Mouse (Mus musculus) left cerebral cortex, adult 18-20 months (tissue): ENCODE measurements around the gene Tfap2c. TPM values are rescaled to one million over a fixed set of nuclear protein-coding genes. Genes with fewer than 3 reads are reported as not detected.

ENCODE experiments used
- DNase-seq, 2 experiments: peaks; one replicate each; pipeline ENCODE4 v3.0.0; 2021 to 2022; ENCODE audit warnings: low spot score in 2 of 2, mixed read lengths in 1 of 2
- total RNA-seq, 2 experiments: library from RNA; stranded (reverse); gene quantifications; 2 replicates each; pipeline ENCODE4 v1.2.3; 2021

Gene Tfap2c
- total RNA-seq, 2 experiments from 2014 or later = 0.16 TPM; not detected in 1

- DNase-seq = no peak
These were observed 1.8 kb downstream of the Tfap2c start for GRCm38 (mm10) chr2:172551081-172551720.

- no peak for DNase-seq
These were observed 2.5 kb downstream of the Tfap2c start for GRCm38 (mm10) chr2:172551872-172552271.

GRCm38 (mm10) chr2:172552666-172553065 lies 3.3 kb downstream of the Tfap2c start:
- DNase-seq = no peak

DNA sequence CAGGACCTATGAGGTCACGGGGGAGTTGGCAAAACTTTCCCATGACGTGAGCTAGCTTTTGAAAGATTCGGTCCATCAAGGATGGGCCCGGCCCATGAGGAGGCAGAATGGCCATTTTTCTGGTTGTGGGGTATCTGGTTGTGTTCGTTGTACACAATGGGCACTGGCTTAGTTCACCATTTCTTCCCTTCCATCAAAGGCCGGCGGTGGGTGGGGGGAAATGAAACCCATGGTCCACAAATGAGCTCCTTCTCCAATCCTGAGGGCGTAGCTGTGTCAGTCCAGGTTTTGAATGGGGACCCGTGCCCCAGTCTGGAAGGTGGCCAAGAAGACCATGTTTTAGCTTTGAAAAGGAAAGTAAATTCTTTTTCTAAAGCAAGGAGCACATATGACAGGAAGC lies 4.8 kb downstream of the Tfap2c start:
- no peak for DNase-seq

DNA sequence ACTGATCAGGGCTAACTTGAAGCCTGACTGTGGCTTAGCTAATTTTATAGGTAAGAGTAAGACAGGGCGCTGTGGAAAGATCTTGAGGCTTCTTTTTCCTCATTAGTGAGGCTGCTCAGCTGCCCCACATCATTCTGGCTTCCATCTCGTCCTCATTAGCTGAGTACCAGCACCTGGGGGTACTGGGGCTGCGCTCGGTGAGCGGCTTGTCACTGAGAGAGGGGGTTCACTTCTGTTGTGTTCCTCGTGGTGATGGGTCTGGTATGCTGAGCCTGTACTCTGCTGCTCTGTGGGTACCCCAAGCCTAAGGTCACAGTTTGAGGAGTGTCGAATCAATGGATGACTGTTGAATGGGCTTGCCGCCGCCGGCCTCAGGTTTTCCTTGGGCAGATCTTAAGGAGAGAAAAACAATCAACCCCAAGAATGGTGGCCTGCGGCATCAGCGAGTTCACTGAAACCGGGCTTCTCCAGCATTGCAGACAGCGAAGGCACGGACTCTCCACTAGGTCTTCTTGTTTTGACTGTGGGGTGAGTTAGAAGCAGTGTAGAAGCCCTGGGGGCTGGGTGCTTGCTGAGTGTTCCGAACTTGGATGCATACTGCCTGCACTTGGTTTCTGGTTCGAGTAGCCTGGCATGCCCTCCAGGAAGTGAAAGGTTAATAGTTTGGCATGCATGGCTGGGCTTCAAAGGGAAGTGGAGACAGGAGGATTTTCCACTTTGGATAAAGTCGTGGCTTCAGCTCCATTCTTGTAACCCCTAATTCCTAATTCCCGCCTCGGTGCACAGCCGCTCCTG lies 9.5 kb downstream of the Tfap2c start:
- DNase-seq = no peak

GRCm38 (mm10) chr2:172561016-172561415 lies 11.6 kb downstream of the Tfap2c start:
- no peak for DNase-seq

DNA sequence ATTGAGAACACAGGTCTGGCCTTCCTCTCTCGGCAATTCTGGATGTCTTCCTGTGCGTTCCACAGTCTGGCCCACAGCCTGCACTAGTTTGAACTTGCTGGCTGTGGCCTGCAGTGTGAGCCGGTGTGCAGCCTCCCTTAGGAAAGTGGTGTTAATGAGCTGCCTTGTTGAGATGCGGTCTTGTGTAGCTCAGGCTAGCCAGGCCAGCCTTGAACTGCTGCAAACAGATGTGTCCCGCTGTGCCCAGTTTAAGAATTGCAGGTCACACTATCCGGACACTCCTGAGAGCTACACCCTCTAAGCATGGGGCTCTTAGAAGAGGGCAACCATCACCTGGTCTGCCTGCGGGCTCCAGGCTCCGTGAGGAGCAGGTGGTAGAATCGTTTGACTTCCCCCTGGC lies 18.4 kb downstream of the Tfap2c start:
- no peak for DNase-seq

DNA sequence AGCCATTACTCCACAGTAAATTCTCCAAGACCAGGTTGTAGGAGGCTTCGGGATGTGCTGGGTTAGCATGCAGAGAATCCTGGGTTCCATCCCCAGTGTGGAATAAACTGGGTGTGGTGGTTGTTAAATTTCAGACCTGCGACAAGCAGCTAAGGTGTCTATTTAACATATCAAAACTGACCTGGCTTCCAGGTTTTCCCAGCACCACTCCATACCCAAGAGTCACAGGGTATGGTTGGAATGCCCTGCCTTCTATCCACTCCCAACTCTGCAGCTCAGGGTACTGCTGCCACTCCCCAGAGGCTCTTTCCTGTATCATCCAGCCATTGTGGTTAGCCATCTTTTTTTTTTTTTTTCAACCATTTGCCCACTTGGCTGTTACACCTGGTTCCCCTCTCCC lies 19.1 kb downstream of the Tfap2c start:
- DNase-seq = no peak

DNA sequence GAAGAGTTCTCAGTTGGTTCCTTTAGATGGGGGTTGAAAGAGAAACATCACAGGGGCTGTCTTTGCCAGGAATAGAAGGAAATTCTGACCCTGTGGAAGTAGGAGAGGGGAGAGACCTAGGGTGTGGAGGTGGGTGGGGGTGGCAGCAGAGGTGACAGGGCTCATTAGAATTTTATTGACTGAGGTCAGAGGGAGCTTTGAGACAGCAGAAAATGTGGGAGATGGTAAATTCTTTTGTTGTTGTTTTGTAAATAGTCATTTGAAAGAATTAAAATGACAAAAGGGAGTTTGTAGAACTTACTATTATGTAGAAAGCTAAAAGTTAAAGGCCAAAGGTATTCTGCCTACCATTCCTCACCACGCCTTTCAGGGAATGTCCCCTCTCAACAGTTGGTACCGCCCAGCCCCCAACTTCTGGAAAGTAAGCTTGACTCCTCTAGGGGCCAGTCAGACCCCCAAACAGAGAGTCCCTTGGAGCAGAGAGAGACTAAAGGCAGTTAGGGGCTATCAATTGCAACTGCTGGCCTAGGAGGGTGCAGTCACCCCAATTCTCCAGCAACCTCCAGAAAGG lies 27.9 kb downstream of the Tfap2c start:
- DNase-seq = no peak

DNA sequence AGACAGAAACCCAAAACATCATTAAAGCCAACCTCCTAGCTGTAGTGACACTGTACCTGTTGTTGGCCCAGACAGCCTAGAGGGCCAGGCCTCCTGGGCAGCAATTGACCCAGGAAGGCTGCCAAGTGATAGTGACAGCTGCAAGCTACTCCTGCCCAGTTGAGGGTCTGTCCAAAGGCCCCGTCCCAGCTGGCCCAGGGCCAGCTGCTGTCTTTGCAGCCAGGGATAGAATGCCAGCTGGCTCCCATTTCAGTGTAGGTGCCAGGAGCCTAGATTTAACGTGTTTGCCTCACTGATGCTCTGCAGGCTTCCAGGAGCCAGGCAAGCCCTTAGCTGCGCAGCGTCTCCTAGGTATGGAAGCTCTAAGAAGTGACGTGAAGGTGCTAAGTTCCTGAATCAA lies 29.8 kb downstream of the Tfap2c start:
- DNase-seq = no peak

GRCm38 (mm10) chr2:172580536-172581265 lies 31.3 kb downstream of the Tfap2c start:
- DNase-seq = no peak

- no peak for DNase-seq
These were observed 33.9 kb downstream of the Tfap2c start for GRCm38 (mm10) chr2:172583312-172583711.

DNA sequence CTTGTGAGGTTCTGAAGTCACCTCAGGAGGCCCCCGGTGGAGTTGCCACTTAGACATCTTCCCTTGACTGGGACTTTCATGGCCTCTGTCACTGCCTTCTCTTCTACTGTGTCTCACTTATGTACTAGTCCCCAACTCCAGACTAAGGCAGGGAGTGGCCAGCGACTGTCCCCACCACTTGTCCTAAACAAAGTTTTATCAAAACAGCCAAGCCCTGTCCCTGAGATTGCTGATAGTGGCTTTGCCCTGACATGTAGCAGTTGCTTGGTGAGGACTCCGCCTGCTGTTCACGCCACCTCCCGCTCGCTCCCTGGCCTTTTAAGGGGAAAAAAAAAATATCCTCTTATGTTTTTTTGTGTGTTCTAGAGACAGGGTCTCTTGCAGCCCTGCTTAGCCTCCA lies 35.9 kb downstream of the Tfap2c start:
- no peak for DNase-seq

GRCm38 (mm10) chr2:172589048-172589447 lies 39.7 kb downstream of the Tfap2c start:
- DNase-seq = no peak

DNA sequence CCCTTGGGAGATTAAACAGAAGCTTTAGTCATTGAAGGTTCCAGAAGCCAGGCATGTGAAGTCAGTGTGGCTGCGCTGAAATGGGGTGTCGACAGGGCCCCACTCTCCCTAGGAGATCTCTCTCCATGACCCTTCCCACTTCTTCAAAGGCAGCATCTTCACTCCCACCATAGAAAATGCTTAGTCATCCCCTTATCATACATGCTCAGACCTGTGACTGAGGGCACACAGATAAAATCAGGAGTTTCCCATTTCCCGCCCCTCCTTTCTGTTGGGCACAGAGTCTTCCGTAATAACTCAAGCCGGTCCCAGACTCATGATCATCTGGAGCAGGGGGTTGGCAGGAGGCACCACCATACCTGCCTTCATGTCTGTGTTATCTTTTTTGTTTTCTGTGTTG lies 41.4 kb downstream of the Tfap2c start:
- DNase-seq = no peak

DNA sequence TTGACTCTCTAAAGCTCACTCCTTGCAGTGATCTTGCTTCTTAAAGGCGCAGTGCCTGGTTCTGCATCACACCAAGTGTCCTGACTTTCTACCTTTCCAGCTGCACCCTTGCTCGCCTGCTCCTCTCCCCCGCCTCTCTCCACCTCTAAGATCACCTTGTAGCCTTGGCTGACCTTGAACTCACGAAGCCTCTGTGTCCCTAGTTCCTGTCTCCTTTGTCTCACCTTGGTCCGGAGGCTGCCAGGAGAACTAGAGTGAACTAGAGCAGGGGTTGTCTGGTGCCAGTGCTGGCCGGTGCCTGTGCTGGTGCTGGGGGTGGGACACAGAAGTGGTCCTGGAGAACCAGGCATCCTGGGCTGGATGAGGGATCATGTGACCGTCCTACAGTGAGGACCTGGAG lies 44.9 kb downstream of the Tfap2c start:
- no peak for DNase-seq

- no peak for DNase-seq
These were observed 47.7 kb downstream of the Tfap2c start for GRCm38 (mm10) chr2:172597056-172597455.

DNA sequence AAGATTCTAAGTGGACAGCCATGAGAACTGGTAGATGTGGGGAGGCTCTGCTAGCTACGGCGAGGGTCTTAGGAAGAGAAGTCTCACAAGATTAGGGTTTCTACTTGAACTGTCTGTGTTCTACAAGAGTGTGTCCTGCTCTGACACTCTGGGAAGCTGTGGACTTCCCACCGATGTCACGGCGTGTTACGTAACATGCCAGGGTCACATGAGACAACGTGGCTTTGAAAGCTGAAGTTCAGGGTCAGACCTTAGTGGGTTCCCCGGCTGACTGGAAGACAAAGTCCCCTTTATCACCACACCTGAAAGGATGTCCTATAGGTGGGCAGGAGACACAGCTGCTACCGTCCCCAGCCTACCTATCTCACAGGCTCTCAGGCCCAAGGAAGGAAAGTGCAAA lies 48.5 kb downstream of the Tfap2c start:
- DNase-seq = no peak

- DNase-seq = no peak
These were observed 55.2 kb downstream of the Tfap2c start for GRCm38 (mm10) chr2:172604625-172605024.

- no peak for DNase-seq
These were observed 56.2 kb downstream of the Tfap2c start for GRCm38 (mm10) chr2:172605642-172606041.

DNA sequence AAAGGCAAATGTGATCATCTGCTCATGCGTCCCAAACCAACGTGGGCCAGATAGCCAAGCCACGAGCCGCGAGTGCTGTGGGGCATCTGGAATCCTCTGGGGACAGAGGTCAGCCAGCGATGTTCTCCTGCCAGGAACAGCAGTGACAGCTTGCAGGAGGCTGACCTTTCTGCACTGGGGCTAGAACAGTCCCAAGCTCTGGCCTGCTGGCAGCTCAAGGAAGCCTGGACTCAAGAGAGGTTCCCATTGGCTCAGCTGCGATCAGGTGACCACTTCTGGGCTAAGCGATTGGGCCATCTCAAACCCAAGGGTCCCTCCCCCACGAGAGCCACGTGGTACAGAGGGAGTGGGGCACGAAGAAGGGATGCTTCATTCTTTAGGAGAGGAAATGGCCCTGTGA lies 58.3 kb downstream of the Tfap2c start:
- DNase-seq = no peak
